Mouse (Mus musculus): ENCODE data around the gene Apip. TPM values are rescaled to one million over a fixed set of nuclear protein-coding genes. Genes with fewer than 3 reads are reported as not detected.

Apip gene
- polyA plus RNA-seq, 1 experiment from 2014 or later = 61.8 TPM

DNA sequence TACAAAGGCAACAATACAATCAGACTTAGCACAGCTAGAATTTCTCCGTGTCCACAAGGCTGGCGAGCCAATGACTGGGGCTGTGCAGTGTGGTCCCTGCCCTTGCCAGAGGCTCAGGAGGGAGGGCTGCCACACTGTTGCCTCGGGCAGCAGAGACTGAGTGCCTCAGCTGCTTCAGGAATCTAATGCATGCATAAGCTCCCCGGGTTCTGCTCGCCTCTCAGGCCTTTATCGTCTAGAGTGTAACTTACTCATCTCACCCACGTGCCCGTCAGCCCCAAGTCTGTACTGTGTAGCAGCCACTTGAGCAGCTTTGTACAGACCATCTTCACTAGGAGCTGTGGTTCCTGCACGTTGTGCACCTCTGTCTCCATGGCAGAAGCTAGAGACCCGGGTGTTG lies 12.2 kb downstream of the Apip start:
- H3K27ac ChIP-seq (ENCODE audit: low read depth, low read length) = no peak overlapping the region
- no peaks in the 10 kb centered on the region for H3K4me1 ChIP-seq (ENCODE audit: control insufficient read depth, insufficient read depth, low read length)
- no peak overlapping the region for H3K9ac ChIP-seq (ENCODE audit: low read length)
- no peaks in the 10 kb centered on the region for H3K36me3 ChIP-seq (ENCODE audit: control insufficient read depth, insufficient read depth, low read length)
- H3K4me2 ChIP-seq = no peak overlapping the region
- DNase-seq (ENCODE audit: low spot score, missing footprints) (no peak), ATAC-seq (ENCODE audit: low FRiP score) (peak; percentile 33; the same call in 1 of the 2 replicates)
- no peak overlapping the region for H3K4me3 ChIP-seq (ENCODE audit: low read depth, low read length)
- no peaks in the 10 kb centered on the region for H3K27me3 ChIP-seq (ENCODE audit: control insufficient read depth, insufficient read depth, low read length)
- 72% methylated on average over 10 of the region's 10 CpGs for WGBS
- H3K9me3 ChIP-seq (ENCODE audit: control insufficient read depth, low read length) = no peaks in the 10 kb centered on the region

GRCm38 (mm10) chr2:103086432-103086831 lies 13.0 kb downstream of the Apip start:
- H3K4me2 ChIP-seq = no peak overlapping the region
- H3K9me3 ChIP-seq (ENCODE audit: control insufficient read depth, low read length) = no peaks in the 10 kb centered on the region
- DNase-seq (ENCODE audit: low spot score, missing footprints) = peak; percentile 91
- H3K9ac ChIP-seq (ENCODE audit: low read length) = no peak overlapping the region
- H3K36me3 ChIP-seq (ENCODE audit: control insufficient read depth, insufficient read depth, low read length) = no peaks in the 10 kb centered on the region
- no peaks in the 10 kb centered on the region for H3K27me3 ChIP-seq (ENCODE audit: control insufficient read depth, insufficient read depth, low read length)
- ATAC-seq (ENCODE audit: low FRiP score) = no peak
- 6% methylated on average over 1 of the region's 1 CpGs for WGBS
- H3K27ac ChIP-seq (ENCODE audit: low read depth, low read length) = no peak overlapping the region
- no peaks in the 10 kb centered on the region for H3K4me1 ChIP-seq (ENCODE audit: control insufficient read depth, insufficient read depth, low read length)
- no peak overlapping the region for H3K4me3 ChIP-seq (ENCODE audit: low read depth, low read length)

DNA sequence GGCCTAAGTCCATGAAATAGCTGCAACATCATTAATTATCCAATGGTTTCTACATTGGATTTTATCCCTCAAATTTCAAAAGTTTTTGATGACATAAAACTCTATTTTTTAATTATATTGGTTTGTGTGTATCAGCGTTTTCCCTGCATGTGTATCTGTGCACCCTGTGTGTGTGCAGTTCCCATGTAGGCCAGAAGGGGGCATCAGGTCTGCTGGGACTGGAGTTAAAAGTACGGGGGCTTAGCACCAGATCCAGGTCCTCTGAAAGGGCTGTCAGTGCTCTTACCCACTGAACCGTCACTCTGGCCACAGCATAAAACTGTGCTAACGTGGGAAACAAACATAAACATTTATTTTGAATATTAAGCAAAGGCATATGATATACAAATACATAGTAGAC lies 14.6 kb downstream of the Apip start:
- no peaks in the 10 kb centered on the region for H3K36me3 ChIP-seq (ENCODE audit: control insufficient read depth, insufficient read depth, low read length)
- ATAC-seq (ENCODE audit: low FRiP score) = no peak
- DNase-seq (ENCODE audit: low spot score, missing footprints) = no peak
- no peak overlapping the region for H3K4me2 ChIP-seq
- no peaks in the 10 kb centered on the region for H3K9me3 ChIP-seq (ENCODE audit: control insufficient read depth, low read length)
- no peak overlapping the region for H3K9ac ChIP-seq (ENCODE audit: low read length)
- H3K27me3 ChIP-seq (ENCODE audit: control insufficient read depth, insufficient read depth, low read length) = no peaks in the 10 kb centered on the region
- no peak overlapping the region for H3K4me3 ChIP-seq (ENCODE audit: low read depth, low read length)
- H3K27ac ChIP-seq (ENCODE audit: low read depth, low read length) = no peak overlapping the region
- H3K4me1 ChIP-seq (ENCODE audit: control insufficient read depth, insufficient read depth, low read length) = no peaks in the 10 kb centered on the region
- WGBS = 97% methylated on average over 4 of the region's 4 CpGs

GRCm38 (mm10) chr2:103089521-103089920 lies 16.0 kb downstream of the Apip start:
- no peak overlapping the region for H3K4me3 ChIP-seq (ENCODE audit: low read depth, low read length)
- no peak overlapping the region for H3K4me2 ChIP-seq
- no peak overlapping the region for H3K9ac ChIP-seq (ENCODE audit: low read length)
- H3K27me3 ChIP-seq (ENCODE audit: control insufficient read depth, insufficient read depth, low read length) = no peaks in the 10 kb centered on the region
- no peak overlapping the region for H3K27ac ChIP-seq (ENCODE audit: low read depth, low read length)
- H3K9me3 ChIP-seq (ENCODE audit: control insufficient read depth, low read length) = no peaks in the 10 kb centered on the region
- ATAC-seq (ENCODE audit: low FRiP score) (peak; percentile 57; the same call in 1 of the 2 replicates), DNase-seq (ENCODE audit: low spot score, missing footprints) (no peak)
- no peaks in the 10 kb centered on the region for H3K4me1 ChIP-seq (ENCODE audit: control insufficient read depth, insufficient read depth, low read length)
- WGBS = 56% methylated on average over 6 of the region's 6 CpGs
- H3K36me3 ChIP-seq (ENCODE audit: control insufficient read depth, insufficient read depth, low read length) = no peaks in the 10 kb centered on the region; the same call in 1 of the 2 replicates

DNA sequence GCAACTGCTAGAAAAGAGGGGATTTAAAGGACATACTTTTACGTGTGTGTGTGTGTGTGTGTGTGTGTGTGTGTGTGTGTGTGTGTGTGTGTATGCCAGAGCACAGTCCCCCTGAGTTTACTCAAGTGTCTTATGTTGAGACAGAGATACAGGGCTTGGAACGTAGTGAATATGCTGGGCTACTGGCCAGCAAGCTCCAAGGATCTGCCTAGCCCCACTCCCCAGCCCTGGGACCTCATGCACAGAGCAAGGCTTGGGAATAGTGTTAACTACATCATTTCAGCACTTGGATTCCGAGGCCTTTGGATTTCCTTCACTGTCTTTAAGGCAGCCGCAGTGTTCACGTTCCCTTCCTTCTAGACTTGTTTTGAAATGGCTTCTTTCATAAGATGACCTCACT lies 29.1 kb downstream of the Apip start:
- WGBS = 76% methylated on average over 5 of the region's 5 CpGs
- no peak for ATAC-seq (ENCODE audit: low FRiP score)

GRCm38 (mm10) chr2:103106172-103106571 lies 32.7 kb downstream of the Apip start:
- Histone ChIP-seq H3K27ac (ENCODE audit: low read depth, low read length) (no peak overlapping the region), H3K36me3 (ENCODE audit: control insufficient read depth, insufficient read depth, low read length) (no peaks in the 10 kb centered on the region), H3K4me3 (ENCODE audit: low read depth, low read length) (no peak overlapping the region), H3K4me1 (ENCODE audit: control insufficient read depth, insufficient read depth, low read length) (no peaks in the 10 kb centered on the region), H3K9ac (ENCODE audit: low read length) (no peak overlapping the region), H3K9me3 (ENCODE audit: control insufficient read depth, low read length) (no peaks in the 10 kb centered on the region), H3K27me3 (ENCODE audit: control insufficient read depth, insufficient read depth, low read length) (no peaks in the 10 kb centered on the region), H3K4me2 (no peak overlapping the region)
- WGBS = 93% methylated on average over 2 of the region's 2 CpGs
- no peak for DNase-seq (ENCODE audit: low spot score, missing footprints)
- ATAC-seq (ENCODE audit: low FRiP score) = no peak

More for the DNA sequence above, 29.1 kb downstream of the Apip start:
- Histone ChIP-seq H3K4me3 (ENCODE audit: low read depth, low read length) (no peak overlapping the region), H3K27me3 (ENCODE audit: control insufficient read depth, insufficient read depth, low read length) (no peaks in the 10 kb centered on the region), H3K4me2 (no peak overlapping the region), H3K27ac (ENCODE audit: low read depth, low read length) (no peak overlapping the region), H3K36me3 (ENCODE audit: control insufficient read depth, insufficient read depth, low read length) (no peaks in the 10 kb centered on the region), H3K9ac (ENCODE audit: low read length) (no peak overlapping the region), H3K9me3 (ENCODE audit: control insufficient read depth, low read length) (no peaks in the 10 kb centered on the region), H3K4me1 (ENCODE audit: control insufficient read depth, insufficient read depth, low read length) (no peaks in the 10 kb centered on the region)
- DNase-seq (ENCODE audit: low spot score, missing footprints) = no peak

DNA sequence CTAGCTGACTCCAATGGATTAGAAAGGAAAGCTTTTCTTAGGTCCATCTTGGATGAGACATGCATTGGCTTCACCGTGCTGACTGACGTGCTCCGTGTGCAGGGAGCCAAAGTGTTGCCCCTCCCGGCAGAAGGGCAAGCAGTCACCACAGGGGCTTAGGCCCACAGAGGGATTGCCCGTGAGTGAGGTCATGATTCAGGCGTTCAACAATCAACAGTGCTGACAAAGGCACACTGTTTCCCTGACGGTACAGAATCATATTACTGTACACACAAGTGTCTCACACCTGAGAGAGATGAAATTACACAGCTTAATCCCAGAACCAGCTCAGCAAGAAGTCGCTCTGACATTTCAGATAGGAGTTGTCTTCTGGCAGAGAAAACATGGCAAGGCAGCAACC lies 38.2 kb downstream of the Apip start:
- no peak for DNase-seq (ENCODE audit: low spot score, missing footprints)

DNA sequence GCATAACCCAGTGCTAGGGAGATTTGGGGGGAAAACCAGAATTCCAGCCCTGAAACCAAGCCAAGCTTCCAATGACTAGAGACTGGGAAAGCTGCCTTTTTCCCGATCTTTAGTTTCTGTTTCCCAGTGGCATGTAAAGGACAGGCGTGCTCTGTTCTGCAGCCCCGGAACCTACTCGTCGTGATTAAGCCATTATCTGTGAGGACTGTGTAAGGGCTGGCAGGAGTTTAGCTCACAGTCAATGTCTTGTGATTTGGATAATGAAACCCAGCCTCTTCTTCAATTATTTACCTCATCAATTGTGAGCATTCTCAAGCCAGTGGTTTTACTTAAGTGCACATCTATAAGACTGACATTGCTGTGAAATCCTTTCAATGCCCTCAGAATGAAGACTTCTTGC lies 43.7 kb downstream of the Apip start:
- 90% methylated on average over 5 of the region's 5 CpGs for WGBS
- Histone ChIP-seq H3K9ac (ENCODE audit: low read length) (no peak overlapping the region), H3K4me3 (ENCODE audit: low read depth, low read length) (no peak overlapping the region), H3K36me3 (ENCODE audit: control insufficient read depth, insufficient read depth, low read length) (no peaks in the 10 kb centered on the region), H3K27me3 (ENCODE audit: control insufficient read depth, insufficient read depth, low read length) (no peaks in the 10 kb centered on the region), H3K9me3 (ENCODE audit: control insufficient read depth, low read length) (no peaks in the 10 kb centered on the region), H3K4me2 (no peak overlapping the region), H3K4me1 (ENCODE audit: control insufficient read depth, insufficient read depth, low read length) (no peaks in the 10 kb centered on the region), H3K27ac (ENCODE audit: low read depth, low read length) (no peak overlapping the region)
- ATAC-seq (ENCODE audit: low FRiP score) (no peak), DNase-seq (ENCODE audit: low spot score, missing footprints) (no peak)

More for the DNA sequence above, 38.2 kb downstream of the Apip start:
- Histone ChIP-seq H3K27ac (ENCODE audit: low read depth, low read length) (no peak overlapping the region), H3K9ac (ENCODE audit: low read length) (no peak overlapping the region), H3K36me3 (ENCODE audit: control insufficient read depth, insufficient read depth, low read length) (no peaks in the 10 kb centered on the region), H3K4me1 (ENCODE audit: control insufficient read depth, insufficient read depth, low read length) (no peaks in the 10 kb centered on the region), H3K4me3 (ENCODE audit: low read depth, low read length) (no peak overlapping the region), H3K9me3 (ENCODE audit: control insufficient read depth, low read length) (no peaks in the 10 kb centered on the region), H3K4me2 (no peak overlapping the region), H3K27me3 (ENCODE audit: control insufficient read depth, insufficient read depth, low read length) (no peaks in the 10 kb centered on the region)
- WGBS = 70% methylated on average over 8 of the region's 8 CpGs
- no peak for ATAC-seq (ENCODE audit: low FRiP score)

- H3K27ac ChIP-seq (ENCODE audit: low read depth, low read length) = no peak overlapping the region
- no peak overlapping the region for H3K4me3 ChIP-seq (ENCODE audit: low read depth, low read length)
- no peaks in the 10 kb centered on the region for H3K27me3 ChIP-seq (ENCODE audit: control insufficient read depth, insufficient read depth, low read length)
- no peak for ATAC-seq (ENCODE audit: low FRiP score)
- H3K4me1 ChIP-seq (ENCODE audit: control insufficient read depth, insufficient read depth, low read length) = no peaks in the 10 kb centered on the region
- H3K36me3 ChIP-seq (ENCODE audit: control insufficient read depth, insufficient read depth, low read length) = no peaks in the 10 kb centered on the region
- no peak for DNase-seq (ENCODE audit: low spot score, missing footprints)
- no peak overlapping the region for H3K4me2 ChIP-seq
- H3K9me3 ChIP-seq (ENCODE audit: control insufficient read depth, low read length) = no peaks in the 10 kb centered on the region
- no peak overlapping the region for H3K9ac ChIP-seq (ENCODE audit: low read length)
- 77% methylated on average over 6 of the region's 6 CpGs for WGBS
These were observed 45.1 kb downstream of the Apip start for GRCm38 (mm10) chr2:103118324-103119196.
